Mouse (Mus musculus): ENCODE results near the gene Trim8. TPM values are rescaled to one million over a fixed set of nuclear protein-coding genes. Genes with fewer than 3 reads are reported as not detected.

Trim8 gene
- total RNA-seq, 2 experiments from 2014 or later, result 19.1 to 20.6 TPM

GRCm38 (mm10) chr19:46523480-46524151 is 22.1 kb downstream of the Trim8 start:
- DNase-seq, result peak; percentile 62

GRCm38 (mm10) chr19:46524152-46524544 is 22.6 kb downstream of the Trim8 start:
- DNase-seq, result no peak

- DNase-seq, result peak; percentile 76
Observed at GRCm38 (mm10) chr19:46524601-46525321, 23.3 kb downstream of the Trim8 start.

GRCm38 (mm10) chr19:46525691-46526631 is 24.5 kb downstream of the Trim8 start:
- no peak for DNase-seq

- DNase-seq, result no peak
Observed at GRCm38 (mm10) chr19:46527632-46528528, 26.4 kb downstream of the Trim8 start.

- peak; percentile 47 for DNase-seq
Observed at GRCm38 (mm10) chr19:46528529-46529213, 27.2 kb downstream of the Trim8 start.

- no peak for DNase-seq
Observed at GRCm38 (mm10) chr19:46529601-46530448, 28.3 kb downstream of the Trim8 start.

GRCm38 (mm10) chr19:46530449-46530990 is 29.0 kb downstream of the Trim8 start:
- DNase-seq, result no peak

GRCm38 (mm10) chr19:46531071-46532030 is 29.8 kb downstream of the Trim8 start:
- no peak for DNase-seq

GRCm38 (mm10) chr19:46532031-46532688 is 30.7 kb downstream of the Trim8 start:
- DNase-seq, result no peak

- no peak for DNase-seq
Observed at GRCm38 (mm10) chr19:46533066-46533465, 31.6 kb downstream of the Trim8 start.

GRCm38 (mm10) chr19:46533525-46533924 is 32.0 kb downstream of the Trim8 start:
- no peak for DNase-seq

- no peak for DNase-seq
Observed at GRCm38 (mm10) chr19:46534542-46535098, 33.1 kb downstream of the Trim8 start.

GRCm38 (mm10) chr19:46537357-46537756 is 35.9 kb downstream of the Trim8 start:
- DNase-seq, result no peak

- DNase-seq, result no peak
Observed at GRCm38 (mm10) chr19:46538213-46538612, 36.7 kb downstream of the Trim8 start.

- DNase-seq, result no peak
Observed at GRCm38 (mm10) chr19:46542750-46543149, 41.2 kb downstream of the Trim8 start.

- no peak for DNase-seq
Observed at GRCm38 (mm10) chr19:46547565-46547964, 46.1 kb downstream of the Trim8 start.
